Mouse (Mus musculus) gastrocnemius, postnatal 25 days (tissue): Measurements from ENCODE around the gene Kif5a. TPM values are rescaled to one million over a fixed set of nuclear protein-coding genes. Genes with fewer than 3 reads are reported as not detected.

Experiments
- DNase-seq: peaks from one replicate; pipeline ENCODE4 v3.0.0; 2022
- total RNA-seq, 2 experiments: library from RNA; stranded (reverse); gene quantifications; 1 replicate in 1 of 2; 2 replicates in 1 of 2; pipeline ENCODE4 v1.2.3; 2021

Gene Kif5a
- total RNA-seq, 2 experiments from 2014 or later = 0.18 to 0.62 TPM

- peak; percentile 65 for DNase-seq
Observed at GRCm38 (mm10) chr10:127289573-127290191, 26.5 kb upstream of the Kif5a start.

GRCm38 (mm10) chr10:127288800-127289572, 25.8 kb upstream of the Kif5a start, which contains the start of gene Mbd6:
Gene Mbd6, minus strand, starts transcription at chr10:127289018.
- DNase-seq = peak; percentile 91

GRCm38 (mm10) chr10:127288328-127288799, 25.2 kb upstream of the Kif5a start:
- no peak for DNase-seq

GRCm38 (mm10) chr10:127287936-127288293, 24.8 kb upstream of the Kif5a start:
- no peak for DNase-seq

- no peak for DNase-seq
Observed at GRCm38 (mm10) chr10:127287271-127287935, 24.3 kb upstream of the Kif5a start.

- no peak for DNase-seq
Observed at GRCm38 (mm10) chr10:127286730-127287129, 23.6 kb upstream of the Kif5a start.

- no peak for DNase-seq
Observed at GRCm38 (mm10) chr10:127286194-127286593, 23.0 kb upstream of the Kif5a start.

DNA sequence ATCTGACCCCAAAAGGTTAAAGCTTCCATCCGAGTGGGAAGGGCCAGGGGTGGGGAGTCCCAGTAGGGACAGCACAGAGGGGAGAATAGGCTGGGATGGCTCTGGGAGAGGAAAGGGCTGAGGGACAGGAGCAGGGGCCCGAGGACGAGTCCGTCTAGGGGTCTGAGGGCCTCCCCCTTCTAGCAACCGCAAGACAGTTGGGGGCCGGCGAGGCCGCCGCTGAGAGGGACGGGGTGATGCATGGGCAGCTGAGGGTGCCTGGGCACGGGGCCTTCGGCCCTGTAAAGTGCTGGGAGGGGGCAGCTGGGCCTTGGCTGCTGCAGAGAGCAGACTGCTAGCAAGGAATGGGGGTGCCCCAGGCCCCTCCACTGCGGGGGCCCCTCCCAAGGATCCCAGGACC, 22.5 kb upstream of the Kif5a start:
- DNase-seq = no peak

DNA sequence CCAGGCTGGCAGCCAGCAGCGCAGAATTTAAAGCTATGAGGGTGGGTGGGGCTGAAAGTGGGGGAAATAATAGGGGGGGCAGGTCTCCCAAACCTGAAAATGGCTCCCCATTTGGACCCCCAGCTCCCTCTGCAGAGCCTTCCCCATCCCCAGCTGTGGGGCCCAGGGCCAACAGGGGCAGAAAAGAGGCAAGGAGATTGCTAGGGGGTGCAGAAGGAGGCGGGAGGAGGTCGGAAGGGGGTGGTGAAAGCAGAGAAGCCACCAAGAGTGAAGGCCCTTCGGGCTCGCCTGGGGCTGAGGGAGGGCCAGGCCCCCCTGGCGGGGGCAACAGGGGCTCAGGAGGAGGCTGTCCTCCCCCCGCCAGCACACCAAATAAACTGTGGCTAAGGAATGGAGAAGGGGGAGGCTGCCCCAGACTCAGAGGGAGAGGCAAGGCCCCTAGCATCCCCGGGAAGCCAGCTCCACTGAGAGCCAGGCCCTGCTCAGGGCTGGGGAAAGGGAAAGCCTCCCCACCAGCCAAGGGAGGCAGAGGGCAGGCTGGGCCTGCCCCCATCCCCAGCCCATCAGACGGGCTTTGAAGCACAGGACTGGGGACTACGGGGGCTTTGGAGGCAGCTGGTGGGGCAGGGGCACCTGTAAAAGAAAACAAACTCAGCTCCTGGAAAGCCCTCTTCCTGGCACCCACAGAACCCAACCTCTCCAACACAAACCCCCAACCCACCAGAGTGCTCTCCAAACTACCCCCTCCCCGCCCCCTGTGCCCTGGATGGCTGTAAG, 21.8 kb upstream of the Kif5a start:
- no peak for DNase-seq

- no peak for DNase-seq
Observed at GRCm38 (mm10) chr10:127284105-127284622, 21.0 kb upstream of the Kif5a start.

DNA sequence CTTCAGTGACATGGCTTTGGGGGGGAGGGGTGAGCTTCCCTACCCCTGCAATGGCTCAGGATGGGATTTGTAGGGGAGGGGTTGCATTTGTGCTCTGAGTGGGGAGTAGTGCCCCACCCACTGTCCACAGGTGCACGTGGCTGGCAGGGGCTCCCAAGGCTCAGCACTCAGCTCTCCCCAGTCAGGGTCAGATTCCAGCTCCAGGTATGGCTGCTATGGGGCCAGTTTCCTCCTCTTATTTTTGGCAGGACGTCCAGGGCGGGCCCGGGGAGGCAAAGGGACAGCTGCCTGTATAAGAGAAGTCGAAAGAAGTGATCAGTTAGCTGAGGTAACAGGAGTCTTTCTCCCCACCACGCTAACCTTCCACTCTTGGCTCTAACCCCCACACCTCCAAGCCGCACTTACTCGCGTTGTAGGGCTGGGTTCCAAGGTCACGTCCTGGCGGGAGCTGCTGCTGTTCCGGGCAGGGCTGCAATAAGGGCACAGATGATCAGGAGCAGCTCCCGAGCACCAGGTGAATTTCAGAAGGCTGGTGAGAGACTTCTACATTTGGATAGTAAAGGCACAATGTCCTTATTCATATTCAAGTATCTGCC, 19.6 kb upstream of the Kif5a start:
- peak; percentile 43 for DNase-seq

DNA sequence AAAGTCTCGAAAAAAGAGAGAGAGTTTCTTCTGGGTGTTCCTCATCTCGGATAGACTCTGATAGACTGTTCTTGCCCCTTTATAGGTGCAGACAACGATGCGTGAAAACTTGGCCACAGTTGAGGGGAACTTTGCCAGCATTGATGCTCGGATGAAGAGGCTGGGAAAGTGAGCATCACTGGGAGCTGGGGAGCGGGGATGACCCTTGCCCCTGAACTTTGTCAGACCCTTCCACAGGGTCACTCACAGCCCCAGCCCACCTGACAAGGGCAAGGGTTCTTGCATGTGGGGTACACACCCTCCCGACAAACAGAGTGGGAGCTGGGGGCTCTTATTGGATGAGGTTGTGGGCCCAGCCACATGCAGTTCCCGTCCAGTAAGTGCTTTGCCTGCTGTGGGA, 18.2 kb upstream of the Kif5a start:
- no peak for DNase-seq

GRCm38 (mm10) chr10:127279730-127280129, 16.6 kb upstream of the Kif5a start:
- no peak for DNase-seq

DNA sequence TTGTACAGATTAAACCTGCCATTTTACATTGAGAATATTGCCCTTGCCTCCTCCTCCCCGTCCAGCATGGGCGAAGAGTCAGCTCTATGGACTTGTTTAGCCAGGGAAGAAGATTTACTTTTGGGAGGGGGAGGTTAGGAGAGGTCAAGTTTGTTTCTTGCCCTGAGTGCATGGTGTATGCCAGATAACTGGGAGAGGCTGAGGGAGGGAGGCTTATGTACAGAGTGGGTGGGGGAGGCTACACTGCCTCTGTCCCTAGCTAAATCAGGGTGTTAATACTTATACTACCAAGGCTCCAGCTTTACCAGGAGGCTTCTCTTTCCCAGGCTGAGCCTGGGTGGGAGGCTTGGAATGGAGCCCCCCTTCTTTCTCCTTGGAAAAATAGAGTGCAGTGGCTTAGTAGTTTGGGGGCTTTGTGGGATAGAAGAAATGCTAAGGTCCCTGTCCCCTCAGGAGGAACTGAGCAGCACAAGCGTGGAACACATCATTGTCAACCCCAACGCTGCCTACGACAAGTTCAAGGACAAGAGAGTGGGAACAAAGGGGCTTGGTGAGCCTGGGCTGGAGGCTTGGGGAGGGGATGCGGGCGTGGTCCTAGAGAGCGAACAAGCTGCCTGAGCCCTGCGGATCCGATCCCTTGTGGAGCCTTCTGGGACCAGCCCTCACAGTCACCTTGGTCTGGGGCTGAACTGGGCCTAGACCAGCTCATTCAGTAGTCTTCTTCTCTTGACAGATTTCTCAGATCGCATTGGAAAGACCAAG, 11.3 kb upstream of the Kif5a start:
- DNase-seq = no peak

DNA sequence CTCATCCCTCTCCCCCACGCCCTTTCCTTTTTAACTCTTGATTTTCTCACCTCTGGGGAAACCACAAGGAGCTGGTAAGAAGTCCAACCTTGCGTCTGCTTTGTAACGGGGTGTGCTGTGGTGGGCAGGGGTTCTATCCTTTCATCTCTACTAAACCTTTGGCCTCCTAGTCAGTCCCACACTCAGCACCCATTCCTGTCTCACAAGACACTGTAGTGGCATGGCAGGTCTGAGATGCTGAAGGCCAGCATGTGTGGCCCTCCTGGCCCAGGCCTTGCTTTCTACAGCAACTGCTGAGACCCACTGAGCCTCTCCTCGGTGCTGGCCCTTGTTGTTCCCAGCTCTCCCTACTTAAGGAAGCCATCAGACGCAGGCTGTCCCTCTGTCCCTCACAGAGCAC, 9.2 kb upstream of the Kif5a start:
- DNase-seq = no peak

DNA sequence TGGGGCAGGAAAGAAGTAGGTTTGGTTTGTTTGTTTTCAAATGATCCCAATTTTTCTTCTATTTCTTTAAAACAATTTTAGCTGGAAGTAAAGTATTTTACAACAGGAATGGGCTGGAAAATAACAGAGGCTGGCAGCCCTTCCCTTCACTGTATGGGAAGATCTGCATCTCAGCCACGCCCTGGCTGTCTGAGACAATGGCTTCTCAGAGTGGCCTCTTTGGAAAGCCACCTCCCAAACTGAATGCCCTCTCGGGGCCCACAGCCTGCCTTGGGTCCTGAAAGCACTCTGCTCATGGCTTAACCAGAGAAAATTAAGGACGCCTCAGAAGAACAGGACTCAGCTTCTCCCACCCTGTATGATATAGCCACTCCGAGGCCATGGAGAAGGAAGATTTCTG, 6.7 kb upstream of the Kif5a start:
- DNase-seq = no peak

- peak; percentile 56 for DNase-seq
Observed at GRCm38 (mm10) chr10:127269036-127269435, 5.9 kb upstream of the Kif5a start.

DNA sequence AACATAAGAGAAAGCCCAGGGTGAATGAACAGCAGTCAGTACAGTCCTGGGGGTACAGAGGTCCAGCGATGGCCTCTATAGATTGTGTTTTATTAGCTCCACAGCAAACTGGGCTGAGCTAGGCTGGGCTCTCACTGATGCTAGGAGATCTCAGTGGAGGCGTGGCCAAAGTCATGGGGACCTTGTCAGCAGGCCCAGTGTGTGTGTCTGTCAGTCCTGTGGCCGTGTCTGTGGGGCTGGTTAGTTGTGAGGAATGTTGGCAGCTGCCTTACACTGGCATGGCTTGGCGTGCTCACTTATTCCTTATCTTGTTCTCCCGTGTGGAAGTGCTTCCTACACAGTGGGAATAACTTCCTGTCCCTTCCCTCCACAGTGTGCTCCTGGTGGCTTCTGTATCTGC, 5.3 kb upstream of the Kif5a start:
- DNase-seq = no peak

DNA sequence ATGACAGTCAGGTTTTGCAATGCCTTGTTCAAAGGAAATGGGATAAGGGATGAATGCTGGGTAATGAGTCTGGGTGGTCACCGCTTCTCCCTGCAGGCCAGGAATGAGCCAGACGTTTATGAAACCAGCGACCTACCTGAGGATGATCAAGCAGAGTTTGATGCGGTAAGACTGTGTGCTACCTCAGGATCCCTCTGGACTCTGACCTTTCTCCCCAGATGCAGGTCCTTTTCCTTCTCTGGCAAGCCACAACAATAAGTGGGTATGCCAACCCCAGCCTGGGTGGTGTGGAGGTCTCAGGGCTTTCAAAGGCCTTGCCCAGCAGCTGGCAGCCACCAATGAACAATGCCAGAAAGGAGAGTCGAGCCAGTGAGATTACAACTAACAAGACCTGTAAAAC, 4.2 kb upstream of the Kif5a start:
- no peak for DNase-seq

DNA sequence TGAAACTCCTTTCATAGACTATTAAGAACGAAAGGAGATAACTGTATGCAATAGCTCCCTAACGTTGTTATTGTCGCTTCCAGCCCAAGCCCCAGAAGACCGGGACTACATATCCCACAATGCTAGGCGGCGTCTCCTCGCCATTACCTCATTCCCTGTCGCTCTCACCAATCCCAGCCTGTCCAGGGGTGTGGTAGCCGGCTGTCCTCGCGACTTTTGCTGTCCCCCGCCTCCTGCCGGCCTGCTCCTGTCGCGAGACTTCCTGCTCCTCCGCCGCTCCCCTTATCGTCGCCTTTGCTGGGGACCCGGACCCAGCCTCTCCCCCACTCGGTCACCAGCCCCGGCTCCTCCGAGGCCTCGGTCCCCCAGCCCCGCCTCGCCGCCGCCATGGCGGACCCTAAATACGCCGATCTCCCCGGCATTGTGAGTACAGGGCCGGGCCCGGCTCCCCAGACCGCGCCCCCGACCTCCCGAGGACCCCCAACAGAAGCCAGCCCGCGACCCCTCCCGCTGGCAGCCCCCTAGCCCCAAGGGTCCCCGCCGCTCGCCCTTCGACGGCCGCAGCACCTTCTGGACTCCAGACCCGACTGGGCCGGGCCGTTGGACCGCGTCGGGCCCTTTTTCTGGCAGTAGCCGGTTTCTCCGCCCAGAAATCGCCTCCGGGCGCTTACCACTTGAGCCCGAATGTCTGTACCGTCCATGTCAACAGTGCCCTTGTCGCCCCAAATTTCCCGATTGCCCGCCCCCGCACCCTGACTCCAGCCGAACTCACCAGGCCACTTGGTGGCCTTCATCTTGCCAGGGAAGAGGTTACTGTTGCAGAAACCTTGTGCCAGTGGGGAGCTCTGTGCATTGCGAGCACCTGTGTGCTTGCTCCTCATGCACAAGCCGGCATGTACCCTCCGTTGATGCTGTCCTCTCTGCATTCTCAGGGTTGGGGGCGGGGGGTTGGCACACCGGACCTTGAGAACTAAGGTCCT, 3.3 kb upstream of the Kif5a start, which contains the start of gene Dctn2:
Dctn2 (plus strand) TSS at position 257 of the 980 bp plus-strand sequence.
- peak; percentile 96 for DNase-seq
